Mouse (Mus musculus) testis, postnatal 14 days (tissue): ENCODE measurements at regions not wholly inside any gene's neighbourhood (a gene's known extent, or its start where the extent isn't known, plus 50 kb on each side); places are given as distances from the start of the nearest gene placed in this dataset.

Experiments used
- DNase-seq: peaks from one replicate; pipeline ENCODE4 v3.0.0; 2021; ENCODE audit warnings: low spot score

- no peak for DNase-seq
These were observed 131.4 kb upstream of the Sptlc3 start for GRCm38 (mm10) chr2:139362245-139362847.

DNA sequence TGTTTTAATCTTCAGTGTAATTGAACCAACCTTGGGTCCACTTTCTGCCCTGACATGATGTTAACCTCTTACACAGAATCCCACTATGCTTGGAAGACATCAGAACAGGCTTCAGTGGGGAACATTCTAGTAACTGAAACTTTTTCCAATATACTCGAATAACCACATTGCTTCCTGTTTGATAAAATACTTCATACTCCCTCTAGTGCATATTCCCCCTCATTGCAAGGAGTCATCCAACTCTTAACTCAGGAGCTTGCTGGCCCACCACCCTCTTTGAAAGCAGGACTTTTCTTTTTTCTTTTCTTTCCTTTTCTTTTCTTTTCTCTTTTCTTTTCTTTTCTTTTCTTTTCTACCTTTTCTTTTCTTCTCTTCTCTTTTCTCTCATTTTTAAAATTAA lies 123.6 kb upstream of the Sptlc3 start:
- DNase-seq = no peak

DNA sequence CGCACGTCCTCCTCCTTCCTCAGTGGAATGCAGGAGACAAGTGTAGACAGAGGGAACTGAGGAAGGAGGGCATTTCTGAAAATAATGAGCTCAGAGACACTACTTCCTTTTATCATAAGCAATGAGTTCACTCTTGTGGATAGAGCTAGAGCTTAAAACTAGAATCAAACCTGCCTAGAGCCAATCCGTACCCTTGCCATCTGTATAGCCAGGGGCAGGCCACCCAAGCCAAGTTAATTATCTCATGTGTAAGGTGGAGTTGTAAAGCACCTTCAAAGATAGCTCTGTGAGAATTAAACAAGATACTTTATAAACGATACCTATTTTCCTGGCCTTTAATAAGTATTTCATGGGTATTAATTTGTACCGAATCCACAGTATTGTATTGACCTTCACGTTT lies 113.4 kb upstream of the Sptlc3 start:
- DNase-seq = no peak

DNA sequence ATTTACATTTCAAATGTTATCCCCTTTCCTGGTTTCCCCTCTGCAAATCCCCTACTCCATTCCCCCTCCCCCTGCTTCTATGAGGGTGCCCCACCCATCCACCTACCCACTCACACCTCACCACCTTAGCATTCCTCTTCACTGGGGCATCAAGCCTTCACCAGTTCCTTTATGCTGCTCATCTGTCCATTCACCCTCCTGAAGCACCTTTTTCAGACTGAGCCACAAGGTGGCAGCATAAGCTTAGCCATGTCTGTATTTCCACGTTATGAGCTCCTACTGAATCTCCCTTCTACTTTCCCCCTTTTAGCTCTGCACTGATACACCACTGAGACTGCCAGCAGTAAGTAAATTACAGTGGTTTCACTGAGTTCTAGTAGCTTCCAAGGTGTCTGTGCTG lies 112.1 kb upstream of the Sptlc3 start:
- DNase-seq = peak; percentile 10

DNA sequence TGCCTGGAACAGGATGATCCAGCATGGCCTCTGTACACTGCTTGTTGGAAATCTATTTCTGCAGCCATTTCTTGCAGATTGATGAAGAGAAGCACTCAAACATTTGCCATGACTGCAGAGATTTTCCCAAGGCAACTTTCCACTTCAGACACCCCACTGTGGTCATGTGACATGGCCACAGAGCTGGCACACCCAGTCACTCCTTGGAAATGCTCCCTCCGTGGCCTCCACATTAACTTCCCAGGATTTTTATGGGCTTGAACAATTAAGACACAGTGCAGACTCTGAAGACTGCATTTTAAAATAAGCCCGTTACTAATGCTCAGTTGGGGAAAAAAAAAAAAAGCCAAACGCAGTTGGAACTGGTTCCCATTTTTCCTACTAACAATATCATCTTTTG lies 80.2 kb upstream of the Sptlc3 start:
- DNase-seq = no peak

DNA sequence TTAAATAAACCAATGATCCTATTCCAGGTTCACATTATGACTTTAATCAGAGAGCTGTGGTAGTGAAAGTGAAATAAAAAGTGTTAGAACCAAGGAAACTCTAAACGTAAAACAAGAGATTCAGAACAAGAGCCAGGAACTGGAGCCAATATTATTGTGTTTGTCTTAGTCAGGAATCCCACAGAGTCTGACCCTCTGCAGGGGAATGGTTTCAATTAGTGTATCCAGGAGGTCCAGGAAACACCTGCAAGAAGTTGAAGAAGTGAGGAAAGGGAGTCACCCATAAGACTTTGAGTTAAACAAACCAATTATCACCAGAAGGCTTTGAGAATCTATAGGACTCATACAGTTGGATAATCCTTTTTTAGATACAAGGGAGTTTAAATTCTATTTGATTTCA lies 76.2 kb upstream of the Sptlc3 start:
- DNase-seq = no peak

GRCm38 (mm10) chr2:139422678-139423077 lies 71.0 kb upstream of the Sptlc3 start:
- no peak for DNase-seq

GRCm38 (mm10) chr2:139423413-139423812 lies 70.3 kb upstream of the Sptlc3 start:
- no peak for DNase-seq
